Mouse (Mus musculus): ENCODE results near the gene Gm11639.
"Not testable (repeated sequence)": the region's sequence is repeated elsewhere in the genome, so short reads cannot be mapped to it uniquely, and the experiment has no call there.

Gm11639 gene

GRCm38 (mm10) chr11:105112448-105112847 lies 426.9 kb downstream of the Gm11639 start:
- not testable (repeated sequence) for DNase-seq (ENCODE audit: low spot score)

GRCm38 (mm10) chr11:105117814-105118213 lies 432.3 kb downstream of the Gm11639 start:
- no peak for DNase-seq (ENCODE audit: low spot score)

GRCm38 (mm10) chr11:105120551-105121061 lies 435.1 kb downstream of the Gm11639 start:
- no peak for DNase-seq (ENCODE audit: low spot score)

DNA sequence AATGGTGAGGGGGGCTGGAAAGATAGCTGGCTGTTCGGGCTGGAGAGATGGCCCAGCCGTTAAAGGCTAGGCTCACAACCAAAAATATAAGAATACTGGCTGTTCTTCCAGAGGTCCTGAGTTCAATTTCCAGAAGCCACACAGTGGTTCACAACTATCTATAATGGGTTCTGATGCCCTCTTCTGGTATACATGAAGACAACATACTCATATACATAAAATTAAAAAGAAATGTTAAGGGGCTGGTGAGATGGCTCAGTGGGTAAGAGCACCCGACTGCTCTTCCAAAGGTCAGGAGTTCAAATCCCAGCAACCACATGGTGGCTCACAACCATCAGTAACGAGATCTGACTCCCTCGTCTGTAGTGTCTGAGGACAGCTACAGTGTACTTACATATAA lies 436.3 kb downstream of the Gm11639 start:
- not testable (repeated sequence) for DNase-seq (ENCODE audit: low spot score)

GRCm38 (mm10) chr11:105123986-105124385 lies 438.5 kb downstream of the Gm11639 start:
- DNase-seq (ENCODE audit: low spot score), result peak; percentile 42

DNA sequence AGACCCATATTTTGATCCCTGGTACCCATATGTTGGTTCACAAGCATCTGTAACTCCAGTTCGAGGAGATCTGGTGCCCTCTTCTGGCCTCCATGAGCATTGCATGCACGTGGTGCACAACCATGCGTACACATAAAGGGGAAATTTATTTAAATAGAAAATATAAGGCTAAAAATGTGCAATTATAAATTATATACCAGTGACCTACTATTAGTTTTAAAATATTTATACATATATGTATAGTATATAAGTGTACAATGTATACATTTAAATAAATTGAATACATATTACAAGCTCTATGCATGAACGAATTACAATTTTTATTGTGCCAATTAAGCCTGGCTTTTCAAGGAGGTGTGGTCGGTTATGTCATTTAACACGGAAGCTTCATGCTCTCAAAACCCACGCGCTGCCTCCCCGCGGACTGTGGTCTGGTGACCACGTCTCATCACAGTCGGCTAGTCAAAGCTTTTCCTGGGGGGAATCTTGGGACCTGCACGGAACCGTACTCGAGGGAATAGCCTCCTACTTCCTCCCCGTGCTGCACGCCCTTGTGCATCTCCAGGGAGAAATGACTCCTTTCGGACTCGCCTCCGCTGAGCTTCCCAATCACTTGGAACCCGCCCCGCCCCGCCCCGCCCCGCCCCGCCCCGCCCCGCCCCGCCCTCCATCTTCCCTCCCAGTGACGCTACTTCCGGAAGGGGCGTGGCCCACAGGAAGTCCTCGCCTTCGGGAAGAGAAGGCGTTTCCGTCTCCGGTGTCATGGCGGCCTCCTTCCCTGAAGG lies 440.4 kb downstream of the Gm11639 start, which contains the start of gene Mettl2:
Gene Mettl2 (plus strand): TSS at position 691 of the 785 bp plus-strand sequence.
- DNase-seq (ENCODE audit: low spot score), result peak; percentile 88

DNA sequence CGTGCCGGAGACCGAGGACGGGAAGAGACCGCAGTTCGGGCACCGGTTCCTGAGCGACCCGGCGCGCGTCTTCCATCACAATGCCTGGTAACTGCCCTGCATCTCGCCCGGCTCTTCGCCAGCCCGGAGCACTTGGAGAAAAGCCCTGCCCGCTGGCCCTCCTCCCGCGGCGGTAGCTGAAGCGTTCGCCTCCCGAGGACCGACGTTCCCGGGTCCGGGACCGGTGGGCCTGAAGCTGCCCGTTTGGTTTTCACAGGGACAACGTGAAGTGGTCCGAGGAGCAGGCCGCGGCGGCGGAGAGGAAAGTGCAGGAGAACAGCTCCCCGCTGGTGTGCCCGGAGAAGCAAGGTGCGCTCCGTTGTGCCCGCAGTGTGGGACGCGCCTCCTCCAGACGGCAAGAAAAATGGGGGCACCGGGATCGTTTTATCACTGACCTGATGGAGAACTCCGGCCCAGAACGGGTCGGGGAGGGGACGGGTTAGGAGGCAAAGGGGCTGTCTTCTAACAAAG lies 441.1 kb downstream of the Gm11639 start:
- DNase-seq (ENCODE audit: low spot score), result no peak

- no peak for DNase-seq (ENCODE audit: low spot score)
Measured at GRCm38 (mm10) chr11:105135692-105136091, 450.2 kb downstream of the Gm11639 start.

- not testable (repeated sequence) for DNase-seq (ENCODE audit: low spot score)
Measured at GRCm38 (mm10) chr11:105137255-105137654, 451.7 kb downstream of the Gm11639 start.

- DNase-seq (ENCODE audit: low spot score), result not testable (repeated sequence)
Measured at GRCm38 (mm10) chr11:105140512-105140911, 455.0 kb downstream of the Gm11639 start.

DNA sequence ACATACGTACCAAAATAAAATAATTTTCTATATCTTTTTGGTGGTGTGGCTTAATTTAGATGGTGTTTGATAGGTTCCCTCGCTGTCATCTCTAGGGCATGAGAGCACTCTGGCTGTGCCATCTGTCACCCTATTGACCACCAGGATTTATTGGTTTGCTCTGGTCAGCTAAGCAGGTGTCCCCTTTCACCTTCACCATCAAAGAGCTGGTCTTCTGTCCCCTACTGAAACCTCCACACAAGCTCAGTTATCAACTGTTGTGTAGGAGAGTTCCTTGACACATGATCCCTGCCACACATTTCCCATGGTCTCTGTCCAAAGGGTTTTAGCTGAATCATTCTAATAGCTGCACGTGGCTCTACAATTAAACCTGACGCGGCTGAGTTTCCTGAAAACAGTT lies 455.6 kb downstream of the Gm11639 start:
- DNase-seq (ENCODE audit: low spot score), result no peak

- DNase-seq (ENCODE audit: low spot score), result no peak
Measured at GRCm38 (mm10) chr11:105143564-105143963, 458.1 kb downstream of the Gm11639 start.

DNA sequence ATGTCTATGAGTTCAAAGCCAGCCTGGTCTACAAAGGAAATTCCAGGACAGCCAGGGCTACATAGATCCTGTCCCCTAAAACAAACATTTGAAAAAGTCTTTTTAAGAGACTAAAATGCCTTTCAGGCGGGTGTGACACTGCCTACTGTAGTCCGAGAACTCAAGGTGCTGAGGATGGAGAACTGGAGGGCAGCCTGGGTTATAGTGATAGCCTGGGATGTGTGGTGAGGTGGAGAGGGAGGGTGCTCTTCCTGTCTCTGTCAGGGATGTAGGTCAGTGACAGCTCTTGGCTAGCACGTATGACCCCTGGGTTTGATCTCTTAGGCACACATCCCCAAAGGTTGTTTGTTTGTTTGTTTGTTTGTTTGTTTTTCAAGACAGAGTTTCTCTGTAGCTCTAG lies 458.6 kb downstream of the Gm11639 start:
- no peak for DNase-seq (ENCODE audit: low spot score)

DNA sequence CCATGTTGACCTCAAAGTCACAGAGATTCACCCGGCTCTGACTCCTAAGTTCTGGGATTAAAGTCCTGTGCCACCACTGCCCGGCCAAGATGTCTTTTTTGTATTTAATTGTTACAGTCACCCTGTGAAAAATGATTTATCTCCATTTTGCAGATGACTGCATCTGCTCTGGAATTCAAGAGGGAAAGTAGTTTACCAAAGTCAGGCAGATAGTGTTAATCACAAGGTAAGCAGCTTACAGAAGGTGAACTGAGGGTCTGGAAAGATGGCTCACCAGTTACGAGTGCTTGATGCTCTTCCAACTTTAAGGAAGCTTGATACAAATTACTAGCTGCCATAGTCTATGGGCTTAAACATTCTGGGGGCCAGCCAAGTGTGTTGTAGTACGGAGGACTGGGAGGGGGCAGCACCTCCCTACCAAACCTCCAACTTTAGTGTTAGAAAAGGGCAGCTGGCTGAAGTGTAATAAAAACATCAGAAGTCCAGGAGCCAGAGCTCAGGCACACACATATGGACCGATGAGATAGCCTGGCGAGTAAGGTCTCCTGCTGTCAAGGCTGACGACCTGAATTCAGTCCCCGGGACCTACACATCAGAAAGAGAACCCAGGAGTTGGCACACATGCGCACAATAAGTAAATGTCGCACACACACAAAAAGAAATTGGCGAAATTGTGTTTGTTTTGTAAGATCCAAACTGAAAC lies 459.2 kb downstream of the Gm11639 start:
- DNase-seq (ENCODE audit: low spot score), result no peak

GRCm38 (mm10) chr11:105145211-105145610 lies 459.7 kb downstream of the Gm11639 start:
- no peak for DNase-seq (ENCODE audit: low spot score)

GRCm38 (mm10) chr11:105146593-105146992 lies 461.1 kb downstream of the Gm11639 start, which contains the start of gene Gm10842:
Gm10842 (plus strand) TSS chr11:105146893.
- DNase-seq (ENCODE audit: low spot score), result no peak

GRCm38 (mm10) chr11:105149353-105149752 lies 463.8 kb downstream of the Gm11639 start:
- DNase-seq (ENCODE audit: low spot score), result no peak

GRCm38 (mm10) chr11:105149766-105150165 lies 464.3 kb downstream of the Gm11639 start:
- no peak for DNase-seq (ENCODE audit: low spot score)

- no peak for DNase-seq (ENCODE audit: low spot score)
Measured at GRCm38 (mm10) chr11:105150691-105151090, 465.2 kb downstream of the Gm11639 start.

GRCm38 (mm10) chr11:105151226-105152016 lies 465.9 kb downstream of the Gm11639 start:
- no peak for DNase-seq (ENCODE audit: low spot score)

GRCm38 (mm10) chr11:105152017-105152300 lies 466.5 kb downstream of the Gm11639 start:
- no peak for DNase-seq (ENCODE audit: low spot score)

GRCm38 (mm10) chr11:105152357-105152899 lies 466.9 kb downstream of the Gm11639 start:
- DNase-seq (ENCODE audit: low spot score), result no peak
